Mouse (Mus musculus) embryonic fibroblast, embryonic 13.5 days (primary cell): ENCODE data around the gene Hpse2.

Experiments
- CTCF ChIP-seq: IDR thresholded peaks from 2 replicates; pipeline ENCODE4 v1.5.1; 2011; ENCODE audit warnings: mild to moderate bottlenecking, control low read depth, low read length, moderate library complexity, borderline replicate concordance; ENCODE audit not compliant: insufficient read depth
- POLR2A ChIP-seq: IDR thresholded peaks from 2 replicates; pipeline ENCODE4 v1.6.1; 2011; ENCODE audit warnings: low read depth, mild to moderate bottlenecking, control low read depth, low read length, moderate library complexity

DNA sequence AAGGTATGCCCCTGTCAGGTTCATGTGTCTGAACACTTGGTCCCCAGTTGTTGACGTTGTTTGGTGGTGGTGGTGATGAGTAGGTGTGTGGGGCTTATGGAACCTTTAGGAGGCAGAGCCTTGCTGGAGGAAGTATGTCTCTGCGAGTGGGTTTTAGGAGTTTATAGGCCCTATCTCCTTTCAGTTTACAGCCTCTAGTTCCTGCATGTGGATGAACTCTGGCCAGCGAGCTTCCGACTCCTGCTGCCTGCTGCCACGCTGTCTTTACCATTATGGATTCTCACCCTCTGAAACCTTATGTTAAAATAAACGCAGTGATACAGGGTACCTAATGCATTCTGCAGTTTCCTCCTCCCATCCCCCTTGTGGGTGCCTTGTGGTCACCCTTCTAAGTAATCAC is 648.4 kb downstream of the Hpse2 start:
- TF ChIP-seq CTCF (no peak), POLR2A (no peak)
